Mouse (Mus musculus) layer of hippocampus, adult 8-10 months (tissue): ENCODE measurements around the gene Lbx1. TPM values are rescaled to one million over a fixed set of nuclear protein-coding genes. Genes with fewer than 3 reads are reported as not detected.

Experiments
- DNase-seq, 2 experiments: peaks; one replicate each; pipeline ENCODE4 v3.0.0; 2022; ENCODE audit warnings: low spot score in 2 of 2
- total RNA-seq, 4 experiments: library from RNA; stranded (reverse); gene quantifications; 2 replicates each; pipeline ENCODE4 v1.2.4; 2022

The Lbx1 gene
- total RNA-seq, 4 experiments from 2014 or later: not detected

- no peak for DNase-seq
Observed at GRCm38 (mm10) chr19:45216240-45216639, 19.4 kb downstream of the Lbx1 start.

GRCm38 (mm10) chr19:45215431-45215830 is 20.2 kb downstream of the Lbx1 start:
- DNase-seq: no peak

DNA sequence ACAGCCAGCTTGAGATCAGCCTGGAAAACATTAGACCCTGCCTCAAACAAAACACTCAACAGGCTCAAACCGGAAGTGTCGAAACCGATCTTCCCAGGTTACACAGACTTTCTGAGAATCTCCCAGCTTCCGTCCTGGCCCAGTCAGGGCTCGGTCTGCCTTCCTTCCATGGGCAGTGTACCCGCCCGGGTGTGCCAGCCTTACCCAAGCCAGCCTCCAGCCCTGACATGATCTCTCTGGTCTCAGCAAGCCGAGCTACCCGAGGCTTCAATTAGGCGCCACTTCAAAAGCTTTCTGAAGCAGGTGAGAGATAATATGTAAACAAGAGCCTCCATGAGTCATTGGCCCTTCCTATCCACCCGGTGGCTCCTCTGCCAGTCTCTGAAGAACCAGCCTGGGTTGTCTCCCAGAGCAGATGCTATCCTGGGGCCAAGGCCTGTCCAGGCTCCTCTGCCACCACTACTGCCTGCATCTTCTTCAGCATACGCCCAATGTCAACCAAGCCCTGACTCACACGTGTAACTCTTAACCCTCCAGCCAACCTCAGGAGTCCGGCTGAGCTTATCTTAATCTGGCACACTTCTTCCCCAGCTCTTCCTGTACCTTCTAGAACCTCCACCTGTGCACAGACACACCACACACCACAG is 25.7 kb downstream of the Lbx1 start:
- DNase-seq: no peak

- no peak for DNase-seq
Observed at GRCm38 (mm10) chr19:45209191-45209590, 26.4 kb downstream of the Lbx1 start.

DNA sequence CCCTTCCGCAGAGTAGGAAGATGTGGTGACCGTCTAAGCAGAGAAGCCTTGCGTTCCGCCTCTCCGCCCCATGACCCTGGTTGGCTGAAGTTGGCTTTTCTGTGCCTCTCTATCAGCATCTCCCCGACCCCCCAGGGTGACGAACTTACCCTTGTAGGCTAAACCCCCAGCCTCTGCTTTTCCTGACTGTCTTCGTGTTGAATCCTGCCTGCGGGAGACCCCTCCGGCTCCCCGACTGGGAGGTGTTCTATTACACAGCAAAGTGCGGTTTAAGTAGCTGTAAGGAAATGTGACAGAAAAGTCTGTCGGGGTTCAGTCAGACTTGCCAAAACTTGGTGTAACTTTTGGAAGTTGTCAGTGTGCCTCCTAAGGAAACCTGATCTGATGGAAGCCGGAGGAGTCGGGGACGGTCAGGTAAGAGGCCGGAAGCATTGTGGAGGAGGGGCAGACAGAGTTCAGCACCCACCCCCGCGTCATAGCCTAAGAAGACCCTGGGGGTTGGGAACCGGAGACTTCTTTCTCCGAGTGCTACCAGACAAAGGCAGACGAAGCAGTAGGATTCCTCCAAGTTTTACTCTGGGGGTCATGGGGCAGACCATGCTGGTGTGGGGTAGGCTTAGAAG is 27.1 kb downstream of the Lbx1 start:
- DNase-seq: no peak

- no peak for DNase-seq
Observed at GRCm38 (mm10) chr19:45207662-45208437, 27.8 kb downstream of the Lbx1 start.

GRCm38 (mm10) chr19:45207153-45207552 is 28.5 kb downstream of the Lbx1 start:
- no peak for DNase-seq

- DNase-seq: no peak
Observed at GRCm38 (mm10) chr19:45205311-45206105, 30.1 kb downstream of the Lbx1 start.

DNA sequence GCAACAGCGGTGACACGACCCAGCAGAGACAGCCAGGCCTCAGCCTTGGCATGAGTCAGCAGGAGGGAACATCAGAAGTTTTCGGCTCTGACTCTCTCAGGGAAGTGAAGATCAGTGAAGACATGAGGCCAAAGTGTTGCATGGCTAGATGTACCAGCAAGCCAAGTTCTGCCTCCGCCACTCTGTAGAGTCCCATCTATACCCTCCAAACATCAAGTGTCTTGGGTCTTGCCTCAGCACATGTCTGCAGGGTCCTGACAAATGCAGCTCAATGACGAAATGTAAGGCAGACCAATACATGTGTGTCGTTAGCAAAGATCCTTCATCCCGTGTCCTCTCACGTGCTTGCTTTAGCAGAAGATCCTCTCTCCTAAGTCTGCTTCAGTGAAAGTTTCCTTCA is 38.6 kb downstream of the Lbx1 start:
- DNase-seq: no peak

- DNase-seq: no peak
Observed at GRCm38 (mm10) chr19:45194651-45195050, 41.0 kb downstream of the Lbx1 start.

Other genes with a start within 250 kb of the Lbx1 start
- 10 to 100 TPM; 25.4 to 27.7 (median 26.1) TPM for gene Sema4g, start 246.7 kb downstream of the Lbx1 start, total RNA-seq
- gene Twnk, start 230.1 kb downstream of the Lbx1 start, total RNA-seq: 10 to 100 TPM; 13.3 to 16.3 (median 14.8) TPM
- gene Mrpl43, start 229.4 kb downstream of the Lbx1 start, total RNA-seq: 10 to 100 TPM; 31.8 to 45.4 (median 39.1) TPM
- gene Lzts2, start 221.4 kb downstream of the Lbx1 start, total RNA-seq: 10 to 100 TPM; 31.0 to 38.3 (median 33.3) TPM
- 1 to 10 TPM; 3.1 to 3.8 (median 3.4) TPM for gene Pdzd7, start 190.1 kb downstream of the Lbx1 start, total RNA-seq
- 10 to 100 TPM; 93.2 to 96.3 (median 94.1) TPM for gene Sfxn3, start 188.3 kb downstream of the Lbx1 start, total RNA-seq
- 1 to 10 TPM; 1.7 to 2.6 (median 2.0) TPM for gene Kazald1, start 160.6 kb downstream of the Lbx1 start, total RNA-seq
- gene Tlx1, start 85.1 kb downstream of the Lbx1 start, total RNA-seq: not detected
- 100 to 1,000 TPM in 2 of 4 experiments, 10 to 100 TPM in 2; 89.1 to 111 (median 97.8) TPM for gene Btrc, start 127.9 kb upstream of the Lbx1 start, total RNA-seq